Comparison of ENCODE assay signal across 21 mouse cellular contexts in the genomic region with DNA sequence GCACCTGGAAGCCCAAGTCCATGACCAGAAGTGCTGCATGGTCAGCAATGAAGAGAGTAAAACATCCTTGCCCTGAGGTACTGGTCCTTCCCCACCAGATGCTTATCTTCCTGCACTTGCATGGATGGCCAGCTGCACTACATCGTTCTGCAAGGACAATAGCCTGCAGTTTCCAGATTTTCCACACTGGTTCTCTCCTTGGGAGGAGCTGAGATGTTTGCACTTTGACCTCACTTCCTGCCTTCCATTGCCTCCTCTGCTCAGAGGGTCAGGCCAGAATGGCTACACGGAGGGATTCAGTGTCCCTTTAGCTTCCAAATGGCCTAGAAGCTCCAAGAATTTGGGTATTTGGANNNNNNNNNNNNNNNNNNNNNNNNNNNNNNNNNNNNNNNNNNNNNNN.
"Had no signal": no experiment of that assay in that cellular context is flagged by ENCODE, and none has a peak within 500 bp of the region (broad histone marks: within the 10 kb centered on the region; RNA-seq: fewer than 3 reads in every experiment).

No protein-coding gene starts in this region.

- H3K9me3 ChIP-seq: heart, embryonic 10.5 days; heart, embryonic 12.5 days; hindbrain, embryonic 13.5 days; hindbrain, embryonic 15.5 days; limb, embryonic 13.5 days; limb, embryonic 15.5 days; liver, embryonic 12.5 days had no signal

- H3K27me3 ChIP-seq: heart, embryonic 12.5 days; hindbrain, embryonic 15.5 days; limb, embryonic 13.5 days; limb, embryonic 15.5 days; liver, embryonic 12.5 days had no signal

- H3K36me3 ChIP-seq: heart, embryonic 10.5 days; heart, embryonic 12.5 days; hindbrain, embryonic 15.5 days; liver, embryonic 12.5 days had no signal

- DNase-seq: forebrain, postnatal 0 days; gastrocnemius, postnatal 14 days; gastrocnemius, postnatal 36 days; heart, adult 18-20 months; heart, postnatal 14 days; heart, postnatal 36 days; kidney, adult 8-10 months; layer of hippocampus, adult 9-11 months; layer of hippocampus, postnatal 36 days; left cerebral cortex, postnatal 4 days; lung, adult 18-20 months had no signal

- H3K9ac ChIP-seq: forebrain, postnatal 0 days; heart, embryonic 12.5 days; hindbrain, embryonic 13.5 days; hindbrain, embryonic 15.5 days; limb, embryonic 13.5 days; limb, embryonic 15.5 days; liver, embryonic 12.5 days; liver, embryonic 14.5 days had no signal

- H3K4me2 ChIP-seq: heart, embryonic 12.5 days; hindbrain, embryonic 13.5 days; hindbrain, embryonic 15.5 days; limb, embryonic 13.5 days; limb, embryonic 15.5 days; liver, embryonic 12.5 days had no signal

- H3K27ac ChIP-seq: heart, embryonic 10.5 days; hindbrain, embryonic 13.5 days; hindbrain, embryonic 15.5 days; hindbrain, postnatal 0 days; limb, embryonic 13.5 days; limb, embryonic 15.5 days; liver, embryonic 12.5 days; liver, embryonic 14.5 days had no signal

- ATAC-seq: forebrain, postnatal 0 days; hindbrain, postnatal 0 days; intestine, embryonic 16.5 days; liver, embryonic 12.5 days had no signal

- H3K4me3 ChIP-seq: heart, embryonic 10.5 days; heart, embryonic 12.5 days; hindbrain, embryonic 13.5 days; hindbrain, embryonic 15.5 days; limb, embryonic 13.5 days; limb, embryonic 15.5 days; liver, embryonic 12.5 days had no signal
